Mouse (Mus musculus) embryo, embryonic 10 days (tissue): ENCODE measurements at regions not wholly inside any gene's neighbourhood (a gene's known extent, or its start where the extent isn't known, plus 50 kb on each side); places are given as distances from the start of the nearest gene placed in this dataset.
"Not testable (repeated sequence)": the region's sequence is repeated elsewhere in the genome, so short reads cannot be mapped to it uniquely, and the experiment has no call there.

Experiments used
- DNase-seq: peaks from one replicate; pipeline ENCODE4 v3.0.0-alpha.2; 2015; ENCODE audit warnings: low spot score

GRCm38 (mm10) chr12:23026976-23027375, 753.1 kb downstream of the Gm10330 start:
- not testable (repeated sequence) for DNase-seq

- DNase-seq = not testable (repeated sequence)
Measured at GRCm38 (mm10) chr12:23023556-23023955, 756.5 kb downstream of the Gm10330 start.

- peak; percentile 60 for DNase-seq
Measured at GRCm38 (mm10) chr12:23010199-23010598, 769.9 kb downstream of the Gm10330 start.

- peak; percentile 8 for DNase-seq
Measured at GRCm38 (mm10) chr12:23009662-23010061, 770.4 kb downstream of the Gm10330 start.
